Comparison of ENCODE assay signal across 27 mouse cellular contexts in genomic region chr14:78077508-78077907, GRCm38 (mm10). TPM values are rescaled to one million over a fixed set of nuclear protein-coding genes. Genes with fewer than 3 reads are reported as not detected.
DNase-seq lines count a peak whose midpoint lies in the region; ATAC-seq lines count a peak whose summit lies in the region.
"Had no signal": no experiment of that assay in that cellular context is flagged by ENCODE, and none has a peak within 500 bp of the region (broad histone marks: within the 10 kb centered on the region; RNA-seq: fewer than 3 reads in every experiment).

No protein-coding gene starts in this region.

- no peak overlapping the region for H3K4me3 ChIP-seq in midbrain, embryonic 14.5 days (replicated peaks; ENCODE audit: low read depth, low read length)
- H3K4me3 ChIP-seq: embryonic facial prominence, embryonic 10.5 days; embryonic facial prominence, embryonic 12.5 days; forebrain, embryonic 13.5 days; forebrain, embryonic 15.5 days had no signal

- H3K36me3 ChIP-seq in midbrain, embryonic 14.5 days (ENCODE audit: control insufficient read depth, insufficient read depth, low read length): no peaks in the 10 kb centered on the region
- H3K36me3 ChIP-seq: embryonic facial prominence, embryonic 10.5 days; embryonic facial prominence, embryonic 12.5 days; forebrain, embryonic 15.5 days; G1E had no signal

- no peak for DNase-seq in adrenal gland, adult 8-10 months
- DNase-seq in thymus, postnatal 0 days (ENCODE audit: low spot score): no peak
- no peak for DNase-seq in midbrain, embryonic 14.5 days
- DNase-seq: adrenal gland, postnatal 10 days; adrenal gland, postnatal 25 days; B cell, adult 2 months; cerebellum, adult 11 months; cerebellum, adult 18-20 months; cerebellum, adult 8-10 months; cerebellum, adult 9-11 months; cerebellum, postnatal 14 days; cerebellum, postnatal 36 days; forebrain, postnatal 0 days had no signal

- no peak overlapping the region for H3K27ac ChIP-seq in midbrain, embryonic 14.5 days (replicated peaks; ENCODE audit: low read depth, low read length)
- H3K27ac ChIP-seq: embryonic facial prominence, embryonic 10.5 days; embryonic facial prominence, embryonic 12.5 days; forebrain, embryonic 13.5 days; forebrain, embryonic 15.5 days had no signal

- H3K4me2 ChIP-seq in midbrain, embryonic 14.5 days (ENCODE audit: low read length): no peak overlapping the region
- H3K4me2 ChIP-seq: embryonic facial prominence, embryonic 12.5 days; forebrain, embryonic 13.5 days; forebrain, embryonic 15.5 days had no signal

- H3K27me3 ChIP-seq in midbrain, embryonic 14.5 days (ENCODE audit: control insufficient read depth, insufficient read depth, low read length): no peaks in the 10 kb centered on the region
- H3K27me3 ChIP-seq: CH12.LX; embryonic facial prominence, embryonic 12.5 days; forebrain, embryonic 13.5 days; forebrain, embryonic 15.5 days had no signal

- no peaks in the 10 kb centered on the region for H3K4me1 ChIP-seq in midbrain, embryonic 14.5 days (ENCODE audit: control insufficient read depth, insufficient read depth, low read length)
- H3K4me1 ChIP-seq: embryonic facial prominence, embryonic 10.5 days; embryonic facial prominence, embryonic 12.5 days; forebrain, embryonic 13.5 days; forebrain, embryonic 15.5 days had no signal

- 68% methylated on average over 2 of the region's 2 CpGs for WGBS in midbrain, embryonic 14.5 days

- ATAC-seq in common myeloid progenitor, adult 5-6 weeks (replicated peaks; ENCODE audit: low read depth, poor library complexity, severe bottlenecking): peak; percentile 96
- peak; percentile 73 for ATAC-seq in megakaryocyte, adult 5-6 weeks (ENCODE audit: poor library complexity, severe bottlenecking)
- ATAC-seq in midbrain, embryonic 14.5 days (ENCODE audit: low FRiP score, low TSS enrichment): no peak
- ATAC-seq: activated CD4-positive, CD25-positive, alpha-beta regulatory T cell, adult 4 months; CD4-positive, CD25-positive, alpha-beta regulatory T cell, adult 4 months; forebrain, embryonic 13.5 days; forebrain, embryonic 15.5 days; forebrain, postnatal 0 days; Patski had no signal

- no peaks in the 10 kb centered on the region for H3K9me3 ChIP-seq in midbrain, embryonic 14.5 days (ENCODE audit: control insufficient read depth, low read length)
- H3K9me3 ChIP-seq: embryonic facial prominence, embryonic 12.5 days; forebrain, embryonic 13.5 days; forebrain, embryonic 15.5 days had no signal

- no peak overlapping the region for H3K9ac ChIP-seq in midbrain, embryonic 14.5 days (replicated peaks; ENCODE audit: low read length)
- H3K9ac ChIP-seq: embryonic facial prominence, embryonic 12.5 days; forebrain, embryonic 13.5 days; forebrain, embryonic 15.5 days; forebrain, postnatal 0 days had no signal

RNA-seq across cellular contexts. Expression of gene Fam216b, which starts 11.3 kb away (rescaled TPM):
- not detected in 2 replicates for total RNA-seq in common myeloid progenitor, adult 5-6 weeks (2017)
- not detected in 2 replicates for total RNA-seq in megakaryocyte, adult 5-6 weeks (2015)
- 0.11 TPM in 1 of 2 replicates, not detected in the other for total RNA-seq in megakaryocyte, adult 5-6 weeks (2017)
- not detected for total RNA-seq in adrenal gland, adult 8-10 months (2022)
- polyA plus RNA-seq in thymus, postnatal 0 days (2015; fragmentation: Nextera tagmentation; extraction: Ambion mirVana): 0.05 TPM in 2 replicates
- polyA plus RNA-seq in midbrain, embryonic 14.5 days (2014; fragmentation: Nextera tagmentation; extraction: Ambion mirVana): 0.24 and 0.77 TPM in 2 replicates
- total RNA-seq: adrenal gland, adult 18-20 months; adrenal gland, postnatal 10 days; adrenal gland, postnatal 25 days; adrenal gland, postnatal 4 days; CH12.LX had no signal
- polyA plus RNA-seq: activated CD4-positive, CD25-positive, alpha-beta regulatory T cell, adult 4 months; CD4-positive, CD25-positive, alpha-beta regulatory T cell, adult 4 months; embryonic facial prominence, embryonic 10.5 days; embryonic facial prominence, embryonic 12.5 days; forebrain, embryonic 11.5 days; forebrain, embryonic 13.5 days; G1E; Patski had no signal
